Mouse (Mus musculus) heart, embryonic 10.5 days (tissue): ENCODE data around the gene Mfsd2a. TPM values are rescaled to one million over a fixed set of nuclear protein-coding genes. Genes with fewer than 3 reads are reported as not detected.

Experiments used
- DNase-seq: peaks from one replicate; pipeline ENCODE4 v3.0.0-alpha.2; 2017; ENCODE audit warnings: low spot score
- H3K27ac ChIP-seq: fragments of 300-500 bp; sonication (generic); 2 replicates; pipeline ENCODE4 v1.5.1; 2016; ENCODE audit warnings: mild to moderate bottlenecking
- H3K27me3 ChIP-seq: fragments of 300-500 bp; sonication (generic); 2 replicates; pipeline ENCODE4 v1.6.1; 2016; ENCODE audit warnings: mild to moderate bottlenecking; ENCODE audit not compliant: poor library complexity, insufficient read depth, severe bottlenecking
- H3K36me3 ChIP-seq: fragments of 300-500 bp; sonication (generic); 2 replicates; pipeline ENCODE4 v1.6.1; 2016; ENCODE audit warnings: mild to moderate bottlenecking, moderate library complexity
- H3K4me1 ChIP-seq: fragments of 300-500 bp; sonication (generic); 2 replicates; pipeline ENCODE4 v1.6.1; 2016; ENCODE audit warnings: mild to moderate bottlenecking
- H3K4me3 ChIP-seq: fragments of 300-500 bp; sonication (generic); 2 replicates; pipeline ENCODE4 v1.5.1; 2016; ENCODE audit warnings: mild to moderate bottlenecking, moderate library complexity
- H3K9me3 ChIP-seq: fragments of 300-500 bp; sonication (generic); 2 replicates; pipeline ENCODE4 v1.6.1; 2016; ENCODE audit warnings: mild to moderate bottlenecking, moderate library complexity
- WGBS: fragments of 180-500 bp; shearing (Covaris S2); methylation state at CpG from one replicate; pipeline ENCODE4 v1.1.7; 2016; 5-methylcytosine and 5-hydroxymethylcytosine counted together
- polyA plus RNA-seq: library from polyadenylated mRNA; unstranded; fragments of >200 nt; fragmentation: Nextera tagmentation; extraction: Ambion mirVana; gene quantifications from 2 replicates; pipeline ENCODE4 v1.2.1, GENCODE M21; 2016

The Mfsd2a gene
- 1.6 and 2.0 TPM in 2 replicates for polyA plus RNA-seq

DNA sequence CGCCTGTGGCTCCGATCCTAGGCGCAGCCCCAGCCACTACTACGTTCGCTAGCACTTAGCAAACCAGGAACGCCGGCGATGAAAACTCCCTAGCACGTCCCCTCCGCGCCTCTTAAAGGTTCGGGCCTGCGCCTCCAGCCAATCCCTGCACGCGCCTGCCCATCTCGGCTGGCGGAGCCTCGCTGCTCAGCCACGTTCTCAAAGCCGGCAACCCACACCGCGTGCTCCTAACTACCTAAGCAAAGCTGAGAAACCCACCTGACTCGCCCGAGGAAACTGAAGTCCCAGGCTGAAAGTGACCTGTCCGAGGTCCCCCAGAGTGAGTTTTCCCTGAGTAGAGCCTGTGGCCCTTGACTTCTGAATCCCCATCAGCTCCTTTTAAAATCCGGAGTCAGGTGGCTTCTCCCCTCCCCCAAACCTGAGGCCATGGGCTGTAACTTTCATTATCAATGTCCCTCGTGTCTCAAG is at the start of gene Mfsd2a:
Mfsd2a (minus strand) TSS at position 89 of the 468 bp plus-strand sequence.
- peak; percentile 82 for DNase-seq
- H3K27me3 ChIP-seq: peaks cover 79% of the 10 kb centered on the region

DNA sequence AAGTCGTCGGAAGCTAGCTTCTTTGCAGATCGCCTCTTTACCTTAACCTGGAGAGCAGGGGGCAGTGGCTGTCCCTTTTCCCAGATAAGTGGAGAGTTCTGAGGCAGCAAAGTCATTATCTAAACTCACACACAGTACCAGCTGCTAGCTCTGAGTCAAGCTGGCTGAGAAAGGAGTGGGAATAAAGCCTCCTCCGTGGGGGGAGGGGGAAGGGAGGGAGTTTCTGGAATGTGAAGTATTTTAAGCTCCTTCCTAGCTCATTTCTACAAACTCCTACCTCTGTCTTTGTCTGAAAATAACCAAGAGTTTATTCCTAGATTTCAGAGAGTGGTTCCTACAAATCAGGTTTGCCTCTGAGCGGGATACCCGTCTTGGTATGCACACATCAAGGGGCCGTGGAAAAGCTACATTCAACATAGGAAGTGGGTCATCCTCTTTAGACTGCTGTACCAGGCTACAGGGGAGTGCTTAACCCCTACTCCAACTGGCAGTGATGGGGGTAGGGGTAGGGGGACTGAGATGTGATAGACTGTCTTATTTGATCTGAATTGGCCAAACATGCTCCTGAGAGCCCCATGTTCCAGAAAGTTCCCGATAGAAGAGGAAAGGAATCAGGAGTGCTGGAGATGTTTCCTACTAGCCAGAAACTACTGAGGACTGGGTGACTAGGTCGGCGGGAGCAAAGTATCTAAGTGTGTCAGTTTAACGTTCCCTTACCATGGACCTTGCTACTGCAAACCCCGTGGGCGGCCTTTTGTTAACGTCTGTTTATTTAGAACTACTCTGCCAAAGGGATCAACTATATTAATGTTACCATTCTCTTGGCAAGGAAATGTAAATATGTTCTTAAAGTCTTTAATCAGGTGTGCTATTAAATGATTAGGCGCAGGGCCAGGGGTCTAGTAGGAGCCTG is 44.3 kb upstream of the Mfsd2a start:
- no peak for DNase-seq
- Histone ChIP-seq H3K4me1 (peaks cover 19% of the 10 kb centered on the region), H3K9me3 (no peaks in the 10 kb centered on the region), H3K36me3 (no peaks in the 10 kb centered on the region; the same call in 1 of the 2 replicates), H3K4me3 (peak overlapping the region; percentile 18; the same call in 1 of the 2 replicates), H3K27me3 (peaks cover 5% of the 10 kb centered on the region; the same call in 1 of the 2 replicates), H3K27ac (peak overlapping the region; percentile 56)
- 25% methylated on average over 15 of the region's 15 CpGs for WGBS

More for the DNA sequence above, at the start of gene Mfsd2a:
- no peaks in the 10 kb centered on the region for H3K9me3 ChIP-seq
- peak within 1 kb of the TSS; percentile 68 for H3K4me3 ChIP-seq
- whole genome bisulfite sequencing: under 1% methylated on average over 27 of the region's 27 CpGs
- no peaks in the 10 kb centered on the region for H3K36me3 ChIP-seq
- H3K4me1 ChIP-seq: peaks cover 27% of the 10 kb centered on the region
- peak within 1 kb of the TSS; percentile 72 for H3K27ac ChIP-seq

DNA sequence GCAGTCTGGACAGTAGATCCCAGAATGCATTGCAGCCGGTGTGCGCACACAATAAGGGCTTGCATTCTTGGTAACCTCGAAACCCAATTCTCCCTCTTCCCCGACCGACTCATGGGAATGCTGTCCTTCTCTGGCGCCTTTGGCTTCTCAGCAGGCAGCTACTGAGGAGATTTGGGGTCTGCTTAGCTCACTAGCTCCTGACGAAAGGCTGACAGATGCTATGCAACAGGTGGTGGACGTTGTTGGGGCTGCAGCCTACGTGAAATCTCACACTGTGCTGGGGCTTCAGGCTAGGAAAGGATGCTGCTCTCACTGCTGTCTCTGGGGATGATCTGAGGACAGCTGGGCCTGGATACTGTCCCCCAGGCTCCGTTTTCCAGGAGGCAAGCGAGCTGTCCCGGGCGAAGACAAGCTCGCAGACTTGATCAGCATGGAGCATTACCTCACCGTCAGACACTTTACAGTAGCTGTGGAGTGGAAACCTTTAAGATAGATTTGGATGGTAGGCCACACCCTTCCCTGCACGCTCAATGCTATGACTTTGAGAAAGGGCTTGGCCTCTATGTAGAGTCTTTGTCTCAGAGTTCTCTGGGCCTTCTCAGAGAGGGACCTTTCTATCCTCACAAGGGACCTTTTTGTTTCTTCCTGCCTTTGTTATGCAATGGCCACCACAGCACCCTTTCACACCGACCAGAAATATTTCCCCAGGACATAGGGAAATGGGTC is 39.8 kb upstream of the Mfsd2a start:
- WGBS: 45% methylated on average over 17 of the region's 17 CpGs
- H3K36me3 ChIP-seq: no peaks in the 10 kb centered on the region; the same call in 1 of the 2 replicates
- no peak overlapping the region for H3K4me3 ChIP-seq
- no peak for DNase-seq
- H3K4me1 ChIP-seq: peaks cover 42% of the 10 kb centered on the region
- H3K9me3 ChIP-seq: no peaks in the 10 kb centered on the region
- no peak overlapping the region for H3K27ac ChIP-seq
- H3K27me3 ChIP-seq: peaks cover 36% of the 10 kb centered on the region

DNA sequence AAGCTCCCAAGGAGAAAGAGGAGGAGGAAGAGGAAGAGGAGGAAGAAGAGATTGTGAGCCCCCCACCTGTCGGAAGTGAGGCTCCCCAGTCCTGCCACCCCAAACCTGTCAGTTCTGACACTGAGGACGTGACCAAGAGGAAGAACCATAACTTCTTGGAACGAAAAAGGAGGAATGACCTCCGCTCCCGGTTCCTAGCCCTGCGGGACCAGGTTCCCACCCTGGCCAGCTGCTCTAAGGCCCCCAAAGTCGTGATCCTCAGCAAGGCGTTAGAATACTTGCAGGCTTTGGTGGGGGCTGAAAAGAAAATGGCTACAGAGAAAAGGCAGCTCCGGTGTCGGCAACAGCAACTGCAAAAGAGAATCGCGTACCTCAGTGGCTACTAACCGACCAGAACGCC is 39.1 kb upstream of the Mfsd2a start:
- DNase-seq: no peak
- 65% methylated on average over 14 of the region's 14 CpGs for WGBS
- Histone ChIP-seq H3K4me1 (peaks cover 40% of the 10 kb centered on the region), H3K27me3 (peaks cover 36% of the 10 kb centered on the region), H3K27ac (no peak overlapping the region), H3K9me3 (no peaks in the 10 kb centered on the region), H3K36me3 (no peaks in the 10 kb centered on the region; the same call in 1 of the 2 replicates), H3K4me3 (no peak overlapping the region)

DNA sequence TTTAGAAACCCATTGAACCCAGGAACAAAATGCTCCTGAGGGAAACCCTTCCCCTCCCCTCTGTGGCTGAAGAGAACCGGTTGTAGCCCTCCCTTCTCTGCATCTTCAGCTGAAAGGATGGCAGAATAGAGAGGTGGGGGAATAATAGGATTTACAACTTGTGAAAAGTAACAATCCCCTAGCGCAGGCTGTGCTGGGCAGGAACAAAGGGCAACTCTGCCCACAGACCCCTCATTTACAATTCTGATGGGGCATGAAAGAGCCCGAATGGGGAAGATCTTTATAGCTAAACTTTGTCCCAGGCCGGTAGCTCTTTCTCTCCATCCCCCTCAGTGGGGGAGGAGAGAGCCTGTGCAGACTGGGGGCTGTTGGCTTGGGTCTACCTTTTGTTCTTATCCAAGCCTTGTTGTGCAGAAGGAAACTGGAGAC is 38.3 kb upstream of the Mfsd2a start:
- H3K36me3 ChIP-seq: no peaks in the 10 kb centered on the region; the same call in 1 of the 2 replicates
- peaks cover 40% of the 10 kb centered on the region for H3K27me3 ChIP-seq
- DNase-seq: no peak
- H3K4me1 ChIP-seq: peaks cover 32% of the 10 kb centered on the region
- H3K9me3 ChIP-seq: no peaks in the 10 kb centered on the region
- no peak overlapping the region for H3K27ac ChIP-seq
- peak overlapping the region; percentile 35; the same call in 1 of the 2 replicates for H3K4me3 ChIP-seq
- WGBS: 11% methylated on average over 4 of the region's 4 CpGs

DNA sequence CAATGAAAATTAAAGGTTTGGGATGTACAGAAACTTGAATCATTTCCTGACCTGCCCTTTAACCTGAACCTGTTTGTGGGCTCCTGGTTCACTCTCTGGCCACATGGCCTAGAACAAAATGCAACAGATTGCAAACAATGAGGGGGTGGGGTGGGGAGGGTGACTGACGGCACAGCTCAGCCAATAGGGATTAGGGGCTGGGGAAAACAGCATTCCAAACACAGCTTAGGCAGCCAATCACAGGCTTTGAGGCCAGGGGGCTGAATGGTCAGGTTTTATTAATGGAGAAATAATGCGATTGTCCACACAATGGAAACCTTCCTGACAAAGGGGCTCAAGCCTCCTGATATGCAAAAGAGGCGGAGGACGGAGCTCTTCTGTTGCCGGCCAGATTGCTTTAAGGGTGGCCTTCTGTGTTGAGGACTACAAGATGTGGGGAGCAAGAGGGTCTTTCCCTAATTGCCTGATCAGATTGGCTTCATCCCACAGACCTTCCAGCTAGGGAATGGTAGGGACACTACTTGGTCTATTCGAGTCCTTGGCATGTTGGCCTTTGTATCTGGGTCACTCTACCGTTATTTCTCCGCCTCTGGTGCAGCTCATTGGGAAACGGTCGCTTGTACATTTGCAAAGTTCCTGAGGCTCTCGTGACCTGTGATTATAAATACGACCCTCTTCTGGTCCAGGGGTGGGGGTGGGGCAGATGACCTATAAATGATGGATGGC is 37.7 kb upstream of the Mfsd2a start:
- 14% methylated on average over 12 of the region's 12 CpGs for WGBS
- Histone ChIP-seq H3K27me3 (peaks cover 42% of the 10 kb centered on the region), H3K9me3 (no peaks in the 10 kb centered on the region), H3K27ac (peak overlapping the region; percentile 23), H3K4me3 (peak overlapping the region; percentile 35), H3K36me3 (no peaks in the 10 kb centered on the region; the same call in 1 of the 2 replicates), H3K4me1 (peaks cover 32% of the 10 kb centered on the region)
- DNase-seq: no peak

DNA sequence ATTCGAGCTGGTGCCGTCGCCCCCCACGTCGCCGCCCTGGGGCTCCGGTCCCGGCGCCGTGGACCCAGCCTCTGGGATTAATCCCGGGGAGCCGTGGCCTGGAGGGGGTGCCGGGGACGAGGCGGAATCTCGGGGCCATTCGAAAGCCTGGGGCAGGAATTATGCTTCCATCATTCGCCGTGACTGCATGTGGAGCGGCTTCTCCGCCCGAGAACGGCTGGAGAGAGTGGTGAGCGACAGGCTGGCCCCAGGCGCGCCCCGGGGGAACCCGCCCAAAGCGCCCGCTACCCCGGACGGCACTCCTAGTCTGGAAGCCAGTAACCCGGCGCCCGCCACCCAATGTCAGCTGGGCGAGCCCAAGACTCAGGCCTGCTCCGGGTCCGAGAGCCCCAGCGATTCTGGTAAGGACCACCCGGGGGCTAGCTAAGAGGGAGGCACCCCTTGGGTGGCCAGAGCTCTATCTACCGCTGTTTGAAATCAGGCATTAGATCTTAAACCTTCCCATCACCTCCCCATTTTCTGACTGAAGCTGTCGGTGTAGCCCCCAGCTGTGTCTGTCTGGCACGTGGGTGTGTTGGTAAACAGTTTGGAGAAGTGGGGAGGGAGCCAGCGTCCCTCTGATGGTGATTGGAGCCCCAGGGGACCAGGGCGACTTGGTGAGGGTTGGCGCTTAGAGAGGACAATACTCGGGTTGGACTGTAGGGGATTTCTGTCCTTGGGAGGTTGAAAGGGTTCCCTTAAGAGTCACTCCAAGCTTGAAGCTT is 35.8 kb upstream of the Mfsd2a start:
- Histone ChIP-seq H3K36me3 (no peaks in the 10 kb centered on the region; the same call in 1 of the 2 replicates), H3K4me3 (peak overlapping the region; percentile 79), H3K27me3 (peaks cover 42% of the 10 kb centered on the region), H3K9me3 (no peaks in the 10 kb centered on the region), H3K4me1 (peaks cover 32% of the 10 kb centered on the region), H3K27ac (peak overlapping the region; percentile 86)
- WGBS: under 1% methylated on average over 47 of the region's 47 CpGs
- DNase-seq: no peak

DNA sequence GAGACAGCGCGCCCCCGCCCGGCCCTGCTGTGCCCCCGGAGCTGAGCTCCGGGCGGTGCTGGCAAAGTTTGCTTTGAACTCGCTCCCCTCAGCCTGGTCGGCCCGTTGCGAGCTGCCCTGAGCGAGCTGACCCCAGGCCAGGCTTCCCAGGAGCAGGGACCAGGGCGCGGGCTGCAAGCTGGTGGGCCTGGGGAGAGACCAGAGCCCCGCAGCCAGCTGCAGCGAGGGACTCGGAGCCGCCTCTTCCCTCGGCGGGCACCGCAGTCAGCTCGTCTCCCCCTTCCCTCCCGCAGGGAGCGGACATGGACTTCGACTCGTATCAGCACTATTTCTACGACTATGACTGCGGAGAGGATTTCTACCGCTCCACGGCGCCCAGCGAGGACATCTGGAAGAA is 35.2 kb upstream of the Mfsd2a start:
- peaks cover 42% of the 10 kb centered on the region for H3K27me3 ChIP-seq
- under 1% methylated on average over 31 of the region's 32 CpGs for WGBS

DNA sequence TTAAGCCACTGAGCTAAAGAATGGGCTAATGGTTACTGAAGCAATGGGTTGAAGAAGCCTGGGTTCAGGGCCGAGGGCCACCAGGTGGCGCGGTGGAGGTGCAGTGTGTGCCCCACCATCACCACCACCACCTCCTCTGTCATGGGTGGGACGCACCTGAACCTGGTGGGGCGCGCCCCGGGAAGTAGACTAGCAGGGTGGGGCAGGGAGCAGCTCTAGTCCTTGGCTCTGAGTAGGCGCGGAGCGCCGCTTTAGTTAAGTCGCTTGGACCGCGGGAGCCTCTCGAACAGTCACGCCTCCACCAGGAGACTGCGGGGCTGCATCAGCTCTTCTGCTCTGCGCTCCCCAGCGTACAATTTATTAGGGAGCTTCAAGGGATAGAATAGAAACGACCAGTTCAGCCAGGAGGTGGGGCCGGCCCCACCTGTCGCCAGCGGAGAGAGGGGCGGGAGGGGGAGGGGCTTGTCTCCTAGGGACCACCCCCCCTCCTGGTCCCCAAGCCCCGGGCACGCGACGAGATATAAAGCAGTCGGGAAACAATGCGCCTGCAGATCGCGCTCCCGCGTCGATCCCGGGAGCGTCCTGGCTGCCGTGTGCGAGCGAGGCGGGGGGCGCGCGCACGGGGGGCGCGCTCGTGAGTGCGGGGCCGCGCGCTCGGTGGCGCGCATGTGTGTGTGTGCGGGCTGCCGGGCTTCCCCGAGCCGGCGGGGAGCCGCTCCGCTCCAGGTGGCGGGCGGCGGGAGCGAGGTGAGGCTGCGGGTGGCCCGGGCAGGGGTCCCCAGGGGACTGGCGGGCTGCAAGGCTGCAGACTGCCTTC is 34.6 kb upstream of the Mfsd2a start, which contains the start of gene Mycl:
Mycl (plus strand) TSS at position 249 of the 817 bp plus-strand sequence.
- Histone ChIP-seq H3K4me1 (peaks cover 26% of the 10 kb centered on the region), H3K4me3 (peak within 1 kb of the TSS; percentile 79), H3K27ac (peak within 1 kb of the TSS; percentile 86), H3K36me3 (no peaks in the 10 kb centered on the region), H3K9me3 (no peaks in the 10 kb centered on the region), H3K27me3 (peaks cover 39% of the 10 kb centered on the region)
- WGBS: under 1% methylated on average over 69 of the region's 69 CpGs
- peak; percentile 91 for DNase-seq

More for the DNA sequence above, 35.2 kb upstream of the Mfsd2a start:
- peaks cover 31% of the 10 kb centered on the region for H3K4me1 ChIP-seq
- DNase-seq: no peak
- no peaks in the 10 kb centered on the region; the same call in 1 of the 2 replicates for H3K36me3 ChIP-seq
- H3K9me3 ChIP-seq: no peaks in the 10 kb centered on the region
- peak overlapping the region; percentile 79 for H3K4me3 ChIP-seq
- H3K27ac ChIP-seq: peak overlapping the region; percentile 86

DNA sequence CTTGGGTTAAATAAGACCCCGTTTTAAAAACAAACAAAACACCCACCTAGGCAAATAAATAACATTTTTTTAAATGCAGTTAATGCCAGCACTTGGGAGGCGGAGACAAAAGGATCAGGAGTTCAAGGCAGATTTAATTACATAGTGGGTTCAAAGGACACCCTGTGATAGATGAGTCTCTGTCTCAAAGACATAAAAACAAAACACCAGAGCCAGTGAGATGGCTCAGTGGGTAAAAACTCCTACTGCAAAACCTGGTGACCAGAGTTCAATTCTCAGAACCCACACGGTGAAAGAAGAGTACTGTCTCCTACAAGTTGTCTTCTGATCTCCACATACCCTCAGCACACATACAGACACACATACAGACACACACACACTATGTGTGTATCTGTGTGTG is 31.3 kb upstream of the Mfsd2a start:
- WGBS: 72% methylated on average over 3 of the region's 3 CpGs
- no peaks in the 10 kb centered on the region for H3K9me3 ChIP-seq
- H3K36me3 ChIP-seq: no peaks in the 10 kb centered on the region

DNA sequence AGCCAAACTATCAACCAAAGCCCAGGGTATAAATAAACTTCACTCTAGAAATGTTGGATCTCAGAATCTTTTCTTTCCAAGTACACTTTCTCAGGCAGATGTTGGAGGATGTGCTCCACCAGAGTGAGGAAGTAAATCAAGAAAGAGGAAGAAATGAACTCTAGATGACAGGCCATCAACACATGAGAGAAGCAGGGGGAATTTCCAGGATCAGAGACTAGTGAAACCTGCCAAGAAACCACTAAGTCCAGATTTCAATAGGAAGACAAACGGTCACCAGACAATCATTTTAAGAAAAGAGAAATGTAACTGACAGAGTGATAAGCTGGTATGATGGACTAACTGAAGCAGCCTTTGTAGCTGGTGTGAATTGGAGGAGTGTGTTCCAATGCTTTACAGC is 30.2 kb upstream of the Mfsd2a start:
- Histone ChIP-seq H3K4me3 (no peak overlapping the region), H3K27ac (no peak overlapping the region), H3K36me3 (no peaks in the 10 kb centered on the region), H3K9me3 (no peaks in the 10 kb centered on the region), H3K4me1 (peaks cover 7% of the 10 kb centered on the region; the same call in 1 of the 2 replicates), H3K27me3 (peaks cover 5% of the 10 kb centered on the region)
- WGBS: 74% methylated on average over 1 of the region's 1 CpGs
- DNase-seq: no peak

More for the DNA sequence above, 31.3 kb upstream of the Mfsd2a start:
- DNase-seq: no peak
- no peak overlapping the region for H3K27ac ChIP-seq
- peaks cover 15% of the 10 kb centered on the region; the same call in 1 of the 2 replicates for H3K4me1 ChIP-seq
- peaks cover 6% of the 10 kb centered on the region for H3K27me3 ChIP-seq
- H3K4me3 ChIP-seq: no peak overlapping the region
